Mouse (Mus musculus) hematopoietic stem cell, adult 5-6 weeks (primary cell): ENCODE results near the gene Malrd1. TPM values are rescaled to one million over a fixed set of nuclear protein-coding genes. Genes with fewer than 3 reads are reported as not detected.

ENCODE experiments used
- ATAC-seq, 2 experiments: fragments of 125-278 bp in 1 of 2; replicated peaks in 1 of 2; 2 replicates each; pipeline ENCODE4 v1.8.0; 2016 to 2017; ENCODE audit warnings: inconsistent platforms in 2 of 2, mild to moderate bottlenecking in 2 of 2, moderate number of reproducible peaks in 2 of 2, low read depth in 1 of 2, moderate TSS enrichment in 1 of 2; ENCODE audit not compliant: low FRiP score in 2 of 2, poor library complexity in 2 of 2, severe bottlenecking in 2 of 2, insufficient read depth in 1 of 2, low TSS enrichment in 1 of 2
- total RNA-seq: library from RNA; stranded (forward); fragments of 172-1452, 232-1000 nt; gene quantifications from 2 replicates; pipeline ENCODE4 v1.2.3, GENCODE M21; 2017

Malrd1 gene
- total RNA-seq, 1 experiment from 2014 or later: not detected

- ATAC-seq: no peak
These were observed 687.8 kb downstream of the Malrd1 start for GRCm38 (mm10) chr2:16214111-16214510.

GRCm38 (mm10) chr2:16228187-16228832 is 702.0 kb downstream of the Malrd1 start:
- ATAC-seq: no peak

DNA sequence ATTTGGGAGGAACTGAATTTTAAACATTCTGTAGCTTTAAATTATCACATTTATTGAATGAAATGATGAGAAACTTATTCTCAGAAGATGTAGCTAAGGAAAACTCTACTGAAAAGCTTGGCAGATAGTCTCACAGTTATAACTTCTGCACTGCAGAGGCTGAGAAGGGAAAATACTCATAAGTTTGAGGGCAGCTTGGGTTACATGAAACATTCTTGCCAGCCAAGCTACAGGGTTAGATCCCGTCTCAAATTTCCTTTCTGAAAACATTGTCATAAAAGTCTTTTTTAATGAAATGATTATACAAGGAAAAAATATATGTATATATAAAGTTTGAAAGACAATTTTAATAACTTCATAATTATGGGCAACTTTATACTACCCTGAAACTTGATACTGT is 714.6 kb downstream of the Malrd1 start:
- no peak for ATAC-seq

DNA sequence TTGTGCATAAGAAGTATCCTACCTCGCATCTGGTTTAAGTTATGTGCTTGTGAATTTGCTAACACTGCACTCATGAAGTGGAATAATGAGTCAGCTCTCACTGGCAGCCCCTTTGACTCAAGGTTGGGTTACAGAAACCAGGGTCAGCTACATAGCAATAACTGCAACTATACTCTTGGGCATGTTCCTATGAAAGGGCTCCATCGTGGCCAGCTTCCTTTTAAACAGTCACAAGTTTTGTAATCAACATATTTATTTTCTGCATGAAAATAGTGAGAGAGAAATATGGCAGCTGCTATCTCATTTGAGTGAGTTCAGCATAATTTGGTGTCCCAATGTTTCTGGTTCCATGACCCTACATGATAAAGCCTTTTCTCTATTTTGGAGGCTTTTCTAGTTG is 716.8 kb downstream of the Malrd1 start:
- no peak for ATAC-seq

DNA sequence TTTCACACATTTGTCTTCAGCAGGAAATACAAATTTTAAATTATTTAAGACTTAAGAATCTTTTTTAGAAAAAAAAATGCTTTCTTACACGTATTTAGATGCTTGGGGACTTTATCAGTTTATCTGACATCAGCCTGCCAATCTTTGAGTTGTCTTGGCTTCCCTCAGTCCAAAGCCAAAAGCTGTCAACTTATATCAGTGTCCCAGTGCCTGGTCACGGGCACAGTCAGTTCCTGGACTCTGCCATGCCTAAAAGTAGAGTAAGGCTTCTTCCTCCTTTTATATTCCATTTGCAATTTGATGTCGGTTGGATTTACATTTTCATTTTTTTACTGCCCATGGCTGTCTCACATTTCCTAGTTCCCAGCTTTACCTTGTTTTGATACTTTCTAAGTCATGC is 722.6 kb downstream of the Malrd1 start:
- ATAC-seq: no peak

GRCm38 (mm10) chr2:16252274-16252673 is 726.0 kb downstream of the Malrd1 start:
- no peak for ATAC-seq
